Mouse (Mus musculus) embryonic fibroblast, embryonic 13.5 days (primary cell): ENCODE results near the gene Pde10a. TPM values are rescaled to one million over a fixed set of nuclear protein-coding genes. Genes with fewer than 3 reads are reported as not detected.

ENCODE experiments used
- H3K27ac ChIP-seq: 2 replicates; pipeline ENCODE4 v1.5.1; 2012; ENCODE audit warnings: low read length, control low read depth, inconsistent platforms; ENCODE audit not compliant: insufficient read depth
- H3K4me1 ChIP-seq: 2 replicates; pipeline ENCODE4 v1.6.1; 2011; ENCODE audit warnings: low read length; ENCODE audit not compliant: control insufficient read depth, insufficient read depth
- H3K4me3 ChIP-seq: 2 replicates; pipeline ENCODE4 v1.5.1; 2011; ENCODE audit warnings: mild to moderate bottlenecking, control low read depth, low read length; ENCODE audit not compliant: insufficient read depth
- CTCF ChIP-seq: IDR thresholded peaks from 2 replicates; pipeline ENCODE4 v1.5.1; 2011; ENCODE audit warnings: mild to moderate bottlenecking, control low read depth, low read length, moderate library complexity, borderline replicate concordance; ENCODE audit not compliant: insufficient read depth
- POLR2A ChIP-seq: IDR thresholded peaks from 2 replicates; pipeline ENCODE4 v1.6.1; 2011; ENCODE audit warnings: low read depth, mild to moderate bottlenecking, control low read depth, low read length, moderate library complexity
- polyA plus RNA-seq: library from polyadenylated mRNA; stranded (reverse); fragments of >200 nt; gene quantifications from 2 replicates; pipeline ENCODE4 v1.2.4, GENCODE M21; 2011; ENCODE audit warnings: low read depth; ENCODE audit not compliant: missing spikeins, insufficient read length

Gene Pde10a
- polyA plus RNA-seq, 1 experiment = 7.9 TPM

DNA sequence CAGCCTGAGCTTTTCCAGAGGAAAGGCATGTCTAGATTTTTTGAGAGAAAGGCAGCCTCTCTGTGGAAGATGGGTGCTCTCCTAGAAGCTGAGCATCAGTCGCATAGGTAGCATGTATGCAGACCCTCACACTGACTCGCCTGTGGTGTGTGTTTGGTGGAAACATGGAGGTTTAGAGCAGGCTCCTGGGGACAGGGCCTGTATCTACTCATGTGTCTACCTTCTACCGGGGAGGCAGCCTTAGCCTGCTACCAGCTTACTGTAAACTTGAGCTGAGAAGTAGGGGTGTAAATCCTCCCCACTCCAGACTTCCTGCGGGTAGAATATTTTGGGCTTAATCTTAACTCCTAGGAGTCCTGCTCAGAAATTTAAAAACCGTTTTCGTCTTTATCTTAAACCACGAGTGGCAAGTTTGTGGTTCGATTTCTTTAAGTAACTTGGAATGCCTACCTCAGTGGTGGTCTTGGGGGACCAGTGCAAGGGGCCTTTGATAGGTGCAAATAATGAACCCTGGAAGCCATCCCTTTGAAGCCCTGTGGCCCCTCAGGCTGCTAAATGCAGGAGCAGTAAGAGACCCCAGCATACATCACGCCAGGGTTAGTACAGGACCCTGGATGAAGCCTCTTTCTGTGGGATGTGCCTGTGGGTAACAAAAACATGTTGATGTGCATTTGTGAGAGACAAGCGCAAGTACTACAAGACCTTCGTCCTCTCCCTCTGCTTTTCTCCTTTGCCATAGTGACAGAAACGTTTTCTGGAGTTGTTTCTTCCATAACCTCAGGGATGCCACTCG, 367.2 kb downstream of the Pde10a start:
- TF ChIP-seq POLR2A = no peak
- TF ChIP-seq CTCF = no peak
- Histone ChIP-seq H3K4me1 (0 out of 2 replicates have a peak, but pooled peaks cover 2% of the 10 kb centered on the region), H3K4me3 (no peak overlapping the region), H3K27ac (no peak overlapping the region)

DNA sequence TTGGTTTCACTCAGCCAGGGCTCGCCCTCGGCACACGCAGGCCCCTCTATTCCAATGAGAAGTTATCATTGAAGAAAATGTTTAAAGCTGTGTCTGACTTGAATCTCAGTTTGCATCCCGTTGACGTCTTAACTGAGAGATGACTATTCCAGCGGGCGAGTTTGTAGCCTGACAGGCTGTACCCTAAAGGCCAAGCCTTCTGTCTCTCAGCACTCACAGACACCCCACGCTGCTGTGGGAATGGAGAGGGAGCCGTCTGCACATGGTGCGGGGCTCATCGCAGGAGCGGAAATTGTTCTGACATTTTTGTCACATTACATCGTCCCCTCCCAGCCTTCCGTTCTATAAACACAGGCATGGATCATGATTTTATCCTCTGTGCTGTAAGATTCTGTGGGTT, 370.8 kb downstream of the Pde10a start:
- Histone ChIP-seq H3K4me1 (0 out of 2 replicates have a peak, but pooled peaks cover 2% of the 10 kb centered on the region), H3K4me3 (no peak overlapping the region), H3K27ac (no peak overlapping the region)
- TF ChIP-seq CTCF = no peak

DNA sequence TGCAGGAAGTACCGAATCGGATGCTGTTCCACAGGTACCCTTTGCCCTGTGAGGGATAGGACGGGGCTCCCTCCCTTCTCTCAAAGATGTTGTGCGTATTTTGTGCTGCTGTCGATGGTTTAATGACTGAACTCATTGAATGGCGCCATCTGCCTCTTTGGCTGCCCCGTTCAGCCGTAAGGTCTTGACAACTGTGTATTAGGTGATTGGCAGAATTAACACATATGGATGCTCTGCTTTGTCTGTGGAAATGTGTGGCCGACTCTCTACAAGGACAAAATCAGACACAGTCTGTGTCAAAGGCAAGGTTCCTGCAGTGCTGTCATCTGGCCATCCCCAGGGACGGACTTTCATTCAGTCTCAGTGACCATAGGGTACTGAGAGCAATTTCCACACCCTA, 372.6 kb downstream of the Pde10a start:
- 0 out of 2 replicates have a peak, but pooled peaks cover 2% of the 10 kb centered on the region for H3K4me1 ChIP-seq
- TF ChIP-seq CTCF (no peak), POLR2A (no peak)
- H3K27ac ChIP-seq = no peak overlapping the region
- H3K4me3 ChIP-seq = no peak overlapping the region

DNA sequence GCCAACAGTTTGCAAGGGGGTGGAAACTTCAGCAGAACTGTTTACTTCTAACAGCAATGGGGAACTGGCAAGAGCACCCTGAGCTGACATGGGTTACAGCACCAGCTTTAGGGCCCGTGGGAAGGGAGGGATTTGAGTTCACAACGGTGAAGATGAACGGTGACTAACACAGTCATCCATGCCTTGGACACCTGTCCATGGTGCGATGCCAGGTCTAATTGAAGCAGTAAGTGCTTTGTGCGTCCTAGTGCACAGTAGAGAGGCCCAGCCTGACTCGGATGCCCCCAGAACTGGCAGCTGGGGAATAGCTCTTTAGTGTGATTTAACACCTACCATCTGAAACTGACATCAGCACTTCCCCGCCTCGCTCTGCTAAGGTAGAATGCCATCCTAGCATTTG, 373.0 kb downstream of the Pde10a start:
- Histone ChIP-seq H3K27ac (no peak overlapping the region), H3K4me1 (0 out of 2 replicates have a peak, but pooled peaks cover 2% of the 10 kb centered on the region), H3K4me3 (no peak overlapping the region)
- TF ChIP-seq CTCF (no peak), POLR2A (no peak)

DNA sequence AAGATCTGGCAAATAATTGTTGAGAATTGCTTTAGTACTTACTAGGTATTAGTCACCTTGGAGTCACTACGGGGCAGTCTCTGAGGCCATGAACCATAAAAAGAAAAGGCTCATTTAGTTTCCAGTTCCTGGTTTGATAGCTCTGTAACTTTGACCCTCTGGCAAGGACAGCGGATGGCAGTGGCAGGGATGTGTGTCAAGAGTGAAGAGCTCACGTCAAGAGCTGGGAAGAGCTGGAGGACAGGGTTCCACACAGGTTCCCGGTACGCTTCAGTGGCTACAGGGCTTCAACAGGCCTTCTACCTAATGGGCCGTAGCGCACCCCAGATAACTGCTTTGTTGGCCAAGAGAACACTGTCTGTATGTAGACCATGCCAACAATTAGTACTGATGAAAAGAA, 374.0 kb downstream of the Pde10a start:
- 0 out of 2 replicates have a peak, but pooled peaks cover 2% of the 10 kb centered on the region for H3K4me1 ChIP-seq
- H3K4me3 ChIP-seq = no peak overlapping the region
- TF ChIP-seq POLR2A (no peak), CTCF (no peak)
- no peak overlapping the region for H3K27ac ChIP-seq

DNA sequence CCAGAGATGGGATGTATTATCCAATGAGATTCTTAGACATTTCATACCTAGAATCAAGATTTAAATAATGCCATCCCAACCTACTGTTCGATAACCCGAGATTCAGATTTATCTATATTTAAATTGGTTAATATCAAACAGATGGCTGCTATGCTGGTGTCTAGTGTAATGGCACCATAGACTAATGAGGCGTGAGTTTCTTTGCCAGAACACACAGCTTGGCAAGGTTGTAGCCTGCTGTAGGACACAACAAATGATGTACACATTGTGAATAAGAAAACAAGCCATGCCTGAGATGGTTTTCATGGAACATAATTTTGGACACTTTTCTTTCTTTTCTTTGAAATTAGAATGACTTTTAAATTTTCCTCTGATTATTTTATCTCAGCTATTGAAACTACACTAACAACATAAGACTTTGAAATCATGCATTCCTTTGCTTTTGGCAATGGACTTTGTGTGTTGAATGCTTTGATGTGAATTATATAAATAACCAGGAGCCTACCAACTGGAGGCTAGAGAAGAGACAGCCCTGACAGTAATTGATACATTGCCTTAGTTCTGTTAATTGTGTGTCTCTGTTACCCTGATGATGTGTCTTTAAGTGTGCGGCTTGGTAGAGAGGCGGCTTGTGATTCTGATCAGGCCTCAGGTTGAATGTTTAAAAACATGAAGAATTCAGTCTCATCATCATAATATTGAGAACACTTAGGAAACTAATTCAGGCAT, 378.5 kb downstream of the Pde10a start:
- Histone ChIP-seq H3K4me3 (no peak overlapping the region), H3K27ac (no peak overlapping the region), H3K4me1 (no peaks in the 10 kb centered on the region)
- no peak for TF ChIP-seq POLR2A
- TF ChIP-seq CTCF = no peak

DNA sequence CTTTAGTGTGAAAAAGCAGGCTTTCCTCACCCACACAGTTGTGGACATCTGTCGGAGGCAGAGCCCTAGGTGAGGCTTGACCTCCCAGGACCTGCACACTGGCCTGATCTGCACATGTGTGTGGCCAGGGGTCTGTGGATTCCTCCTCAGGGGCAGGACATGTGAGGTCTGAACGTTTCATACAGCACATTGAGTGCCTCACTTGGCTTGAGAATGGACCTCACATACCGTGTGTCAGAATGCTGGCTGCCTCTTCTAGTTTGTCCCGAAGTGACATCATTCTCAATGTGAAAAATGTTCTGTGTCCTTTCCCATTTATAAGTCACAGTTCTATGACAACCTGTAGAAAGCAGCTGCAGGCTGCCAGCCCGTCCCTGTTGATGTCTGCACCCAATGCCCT, 385.4 kb downstream of the Pde10a start:
- TF ChIP-seq POLR2A (no peak), CTCF (no peak)
- H3K4me1 ChIP-seq = no peaks in the 10 kb centered on the region

DNA sequence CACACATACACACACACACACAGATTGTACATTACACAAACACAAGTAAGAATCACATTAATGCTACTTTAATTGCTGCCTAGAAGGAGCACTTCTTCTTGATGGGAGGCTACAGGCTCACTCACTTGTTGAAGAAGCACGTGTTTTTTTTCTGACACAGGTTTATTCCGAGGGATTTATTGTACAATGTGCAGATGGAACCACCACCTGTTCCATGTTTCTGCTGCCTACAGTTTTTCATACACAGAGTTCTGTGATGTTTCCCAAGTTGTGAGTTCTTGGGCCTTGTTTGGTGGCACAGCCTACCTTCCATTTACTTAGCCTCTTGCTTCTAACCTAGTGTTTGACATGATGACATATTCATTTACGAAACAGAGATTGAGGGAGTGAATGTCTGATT, 387.8 kb downstream of the Pde10a start:
- no peak overlapping the region for H3K4me3 ChIP-seq
- no peak overlapping the region for H3K27ac ChIP-seq
- TF ChIP-seq POLR2A = no peak

More for the DNA sequence above, 385.4 kb downstream of the Pde10a start:
- no peak overlapping the region for H3K4me3 ChIP-seq
- no peak overlapping the region for H3K27ac ChIP-seq

DNA sequence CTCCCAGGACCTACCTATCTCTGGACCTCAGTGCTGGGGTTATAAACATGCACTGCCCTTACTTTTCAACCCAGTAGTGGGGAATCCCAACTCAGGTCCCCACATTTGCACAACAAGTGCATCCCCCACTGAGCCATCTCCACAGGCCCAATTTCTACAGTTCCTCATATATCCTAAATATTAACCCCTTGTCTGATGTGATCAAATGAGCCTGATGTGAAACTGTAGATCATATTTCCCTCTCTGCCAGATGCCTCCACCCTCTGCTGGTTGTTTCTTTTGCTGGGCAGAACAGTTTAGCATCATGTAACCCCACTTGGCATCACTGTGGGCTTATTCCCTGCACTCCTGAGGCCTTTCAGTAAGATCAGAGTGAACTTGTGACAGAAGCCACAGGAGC, 390.5 kb downstream of the Pde10a start:
- TF ChIP-seq POLR2A = no peak
- no peak for TF ChIP-seq CTCF
- H3K27ac ChIP-seq = no peak overlapping the region
- no peaks in the 10 kb centered on the region for H3K4me1 ChIP-seq
- no peak overlapping the region for H3K4me3 ChIP-seq

More for the DNA sequence above, 387.8 kb downstream of the Pde10a start:
- H3K4me1 ChIP-seq = no peaks in the 10 kb centered on the region

DNA sequence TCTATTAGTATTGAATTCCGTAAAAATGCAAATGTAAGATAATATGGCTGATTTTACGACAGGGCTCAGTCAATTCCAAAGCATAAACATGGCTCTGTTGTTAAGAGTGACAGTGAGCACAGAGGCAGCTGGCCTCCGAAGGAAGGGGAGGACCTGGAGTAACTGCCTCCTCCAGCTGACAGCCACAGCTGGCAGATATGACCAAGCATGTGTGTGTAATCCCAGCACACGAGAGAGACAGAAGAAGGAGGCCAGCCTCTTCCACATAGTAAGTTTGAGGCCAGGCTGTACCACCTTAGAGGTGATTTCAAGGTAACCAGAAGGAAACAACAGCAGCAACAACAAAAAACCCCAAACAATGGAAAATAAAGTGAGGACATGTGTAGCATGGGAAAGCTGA, 397.9 kb downstream of the Pde10a start:
- Histone ChIP-seq H3K27ac (no peak overlapping the region), H3K4me3 (no peak overlapping the region), H3K4me1 (no peaks in the 10 kb centered on the region)
- TF ChIP-seq POLR2A (no peak), CTCF (no peak)
